Mouse (Mus musculus): ENCODE results near the gene Hpse.

GRCm38 (mm10) chr5:100711219-100711618, 8.3 kb downstream of the Hpse start:
- TF ChIP-seq CTCF (conservative IDR thresholded peaks at IDR 0.05; ENCODE audit: low read length) (no peak), POU5F1 (IDR thresholded peaks at IDR 0.05; ENCODE audit: borderline replicate concordance, low read length) (no peak)

Data from E14TG2a.4 (cell line).